Comparison of ENCODE assay signal across 12 mouse cellular contexts in genomic region chr15:80050093-80050492, GRCm38 (mm10). TPM values are rescaled to one million over a fixed set of nuclear protein-coding genes. Genes with fewer than 3 reads are reported as not detected.
DNase-seq lines count a peak whose midpoint lies in the region; ATAC-seq lines count a peak whose summit lies in the region.
"Had no signal": no experiment of that assay in that cellular context is flagged by ENCODE, and none has a peak within 500 bp of the region (broad histone marks: within the 10 kb centered on the region; RNA-seq: fewer than 3 reads in every experiment).

No protein-coding gene starts in this region.

- no peaks in the 10 kb centered on the region for H3K4me1 ChIP-seq in midbrain, embryonic 14.5 days (ENCODE audit: control insufficient read depth, insufficient read depth, low read length)

- no peaks in the 10 kb centered on the region for H3K36me3 ChIP-seq in midbrain, embryonic 14.5 days (ENCODE audit: control insufficient read depth, insufficient read depth, low read length)

- no peak for ATAC-seq in midbrain, embryonic 14.5 days (ENCODE audit: low FRiP score, low TSS enrichment)

- H3K9me3 ChIP-seq in midbrain, embryonic 14.5 days (ENCODE audit: control insufficient read depth, low read length) = no peaks in the 10 kb centered on the region

- DNase-seq in adrenal gland, postnatal 10 days = peak; percentile 56
- DNase-seq in adrenal gland, postnatal 4 days (ENCODE audit: low spot score in 2 of 2) = no peak
- peak; percentile 55 for DNase-seq in adrenal gland, postnatal 25 days
- DNase-seq in kidney, adult 18-20 months = peak; percentile 38
- DNase-seq in lung, postnatal 36 days = peak; percentile 33
- no peak for DNase-seq in left cerebral cortex, adult 11 months (ENCODE audit: low spot score)
- DNase-seq in layer of hippocampus, adult 18-20 months (ENCODE audit: low spot score in 2 of 2) = no peak
- no peak for DNase-seq in midbrain, embryonic 14.5 days
- DNase-seq: cerebellum, postnatal 10 days; liver; right cerebral cortex, postnatal 25 days had no signal

- H3K4me2 ChIP-seq in midbrain, embryonic 14.5 days (ENCODE audit: low read length) = no peak overlapping the region

- H3K27ac ChIP-seq in midbrain, embryonic 14.5 days (replicated peaks; ENCODE audit: low read depth, low read length) = no peak overlapping the region

- H3K9ac ChIP-seq in midbrain, embryonic 14.5 days (replicated peaks; ENCODE audit: low read length) = no peak overlapping the region

- no peaks in the 10 kb centered on the region; the same call in 1 of the 2 replicates for H3K27me3 ChIP-seq in midbrain, embryonic 14.5 days (ENCODE audit: control insufficient read depth, insufficient read depth, low read length)

- WGBS in midbrain, embryonic 14.5 days = 77% methylated on average over 4 of the region's 4 CpGs

- H3K4me3 ChIP-seq in midbrain, embryonic 14.5 days (replicated peaks; ENCODE audit: low read depth, low read length) = no peak overlapping the region

RNA-seq across cellular contexts. Expression of gene Pdgfb, which starts 35.3 kb away (rescaled TPM):
- 10 to 100 TPM; 37.8 to 46.7 TPM for total RNA-seq in adrenal gland, postnatal 10 days (2021)
- total RNA-seq in adrenal gland, postnatal 4 days (2021) = 10 to 100 TPM; 31.3 to 35.1 TPM
- 48.1 and 48.6 TPM in 2 replicates for total RNA-seq in adrenal gland, postnatal 25 days (2021)
- 10 to 100 TPM; 28.2 to 30.4 TPM for total RNA-seq in layer of hippocampus, adult 18-20 months (2021)
- 4.7 and 5.1 TPM in 2 replicates for polyA plus RNA-seq in midbrain, embryonic 14.5 days (2014; fragmentation: Nextera tagmentation; extraction: Ambion mirVana)

RNA-seq across cellular contexts. Expression of gene Syngr1, which starts 41.0 kb away (rescaled TPM):
- 10 to 100 TPM; 30.2 to 35.0 TPM for total RNA-seq in adrenal gland, postnatal 10 days (2021)
- 10 to 100 TPM; 26.4 to 27.6 TPM for total RNA-seq in adrenal gland, postnatal 4 days (2021)
- total RNA-seq in adrenal gland, postnatal 25 days (2021) = 22.2 and 27.6 TPM in 2 replicates
- 100 to 1,000 TPM; 370 to 379 TPM for total RNA-seq in layer of hippocampus, adult 18-20 months (2021)
- 26.3 and 39.4 TPM in 2 replicates for polyA plus RNA-seq in midbrain, embryonic 14.5 days (2014; fragmentation: Nextera tagmentation; extraction: Ambion mirVana)
- total RNA-seq: monocyte, adult 5-6 weeks had no signal

RNA-seq across cellular contexts. Expression of gene Rpl3, which starts 41.6 kb away (rescaled TPM):
- 100 to 1,000 TPM; 672 to 709 TPM for total RNA-seq in adrenal gland, postnatal 10 days (2021)
- 100 to 1,000 TPM; 927 to 955 TPM for total RNA-seq in adrenal gland, postnatal 4 days (2021)
- 485 and 642 TPM in 2 replicates for total RNA-seq in adrenal gland, postnatal 25 days (2021)
- 100 to 1,000 TPM; 600 to 628 TPM for total RNA-seq in layer of hippocampus, adult 18-20 months (2021)
- polyA plus RNA-seq in midbrain, embryonic 14.5 days (2014; fragmentation: Nextera tagmentation; extraction: Ambion mirVana) = 681 and 724 TPM in 2 replicates

Comparison
In these comparisons a context has a peak if more than half of its experiments do, and no peak if none do; other contexts are left out.
1. DNase-seq: peak in adrenal gland, postnatal 10 days (single experiment), adrenal gland, postnatal 25 days (single experiment), kidney, adult 18-20 months (single experiment) and lung, postnatal 36 days (single experiment); none in adrenal gland, postnatal 4 days (0 of 2), left cerebral cortex, adult 11 months (single experiment), layer of hippocampus, adult 18-20 months (0 of 2) and midbrain, embryonic 14.5 days (single experiment).
2. RNA of gene Syngr1, which starts 41.0 kb away (total RNA-seq): 370 to 379 TPM in layer of hippocampus, adult 18-20 months; 30.2 to 35.0 TPM in adrenal gland, postnatal 10 days, 26.4 to 27.6 TPM in adrenal gland, postnatal 4 days and 22.2 to 27.6 TPM in adrenal gland, postnatal 25 days; every median in the first group is over 10 times any median in the second.